Mouse (Mus musculus) naive thymus-derived CD4-positive, alpha-beta T cell, adult 2 months (primary cell): Measurements from ENCODE around the gene Bnip1.

ENCODE experiments used
- DNase-seq: peaks from one replicate; pipeline ENCODE4 v3.0.0-alpha.2; 2011; ENCODE audit warnings: low read depth

The Bnip1 gene

DNA sequence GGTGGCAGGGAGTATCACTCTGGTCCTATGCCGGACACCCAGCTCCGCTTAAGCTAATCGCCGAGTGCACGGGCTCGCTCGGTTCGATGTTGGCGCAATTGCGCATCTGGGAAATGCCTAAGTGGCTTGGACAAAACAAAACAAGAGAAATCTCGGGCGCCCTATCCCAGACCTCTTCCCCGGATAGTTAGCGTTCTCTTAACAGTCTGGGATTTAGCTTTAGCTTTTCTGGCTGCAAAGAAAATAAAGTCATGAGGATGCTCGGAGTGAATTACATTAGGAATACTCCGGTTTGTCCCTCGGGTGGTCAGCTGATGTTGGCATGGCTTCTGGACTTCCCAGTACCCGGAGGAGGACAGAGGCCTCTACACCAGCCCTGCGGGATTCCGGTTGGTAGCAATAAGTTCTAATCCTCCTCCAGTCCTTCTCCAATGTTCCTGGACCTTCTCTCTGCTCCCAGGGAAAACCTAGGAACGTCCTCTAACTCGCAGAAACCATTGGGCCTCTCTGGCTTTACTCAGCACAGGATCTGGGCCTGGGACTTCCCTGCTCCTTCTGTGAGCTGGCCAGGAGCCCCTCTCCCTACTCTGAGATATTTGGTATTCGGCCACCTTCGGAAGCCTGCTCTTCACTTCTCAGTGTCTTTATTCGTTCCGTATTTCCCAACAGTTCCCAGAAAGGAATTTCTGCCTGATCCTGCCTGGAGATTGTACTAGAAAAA, 59.0 kb downstream of the Bnip1 start:
- DNase-seq, result no peak

GRCm38 (mm10) chr17:26840439-26840780, 59.5 kb downstream of the Bnip1 start:
- no peak for DNase-seq

- no peak for DNase-seq
Measured at GRCm38 (mm10) chr17:26840922-26841731, 60.3 kb downstream of the Bnip1 start.

DNA sequence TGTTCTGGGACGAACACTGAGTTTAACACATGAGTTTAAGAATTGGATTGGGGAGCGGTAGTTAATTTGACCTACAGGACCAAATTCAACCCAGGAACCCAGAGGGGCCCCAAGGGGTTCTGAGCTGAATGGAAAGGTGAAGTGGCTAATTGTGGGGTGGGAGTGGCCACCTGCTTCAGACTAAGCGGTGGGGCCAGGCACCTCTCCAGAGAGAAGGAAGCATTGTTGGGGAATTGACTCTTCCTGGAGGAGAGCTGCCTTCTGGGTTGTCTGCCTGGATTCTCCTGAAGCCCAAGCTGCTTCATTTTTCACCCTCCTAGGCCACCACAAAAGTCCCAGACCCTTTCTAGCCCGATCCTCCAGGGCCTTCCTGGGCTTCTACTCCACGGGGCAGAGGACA, 61.1 kb downstream of the Bnip1 start:
- DNase-seq, result no peak
